Mouse (Mus musculus): ENCODE data around the gene Kirrel3.

Gene Kirrel3

DNA sequence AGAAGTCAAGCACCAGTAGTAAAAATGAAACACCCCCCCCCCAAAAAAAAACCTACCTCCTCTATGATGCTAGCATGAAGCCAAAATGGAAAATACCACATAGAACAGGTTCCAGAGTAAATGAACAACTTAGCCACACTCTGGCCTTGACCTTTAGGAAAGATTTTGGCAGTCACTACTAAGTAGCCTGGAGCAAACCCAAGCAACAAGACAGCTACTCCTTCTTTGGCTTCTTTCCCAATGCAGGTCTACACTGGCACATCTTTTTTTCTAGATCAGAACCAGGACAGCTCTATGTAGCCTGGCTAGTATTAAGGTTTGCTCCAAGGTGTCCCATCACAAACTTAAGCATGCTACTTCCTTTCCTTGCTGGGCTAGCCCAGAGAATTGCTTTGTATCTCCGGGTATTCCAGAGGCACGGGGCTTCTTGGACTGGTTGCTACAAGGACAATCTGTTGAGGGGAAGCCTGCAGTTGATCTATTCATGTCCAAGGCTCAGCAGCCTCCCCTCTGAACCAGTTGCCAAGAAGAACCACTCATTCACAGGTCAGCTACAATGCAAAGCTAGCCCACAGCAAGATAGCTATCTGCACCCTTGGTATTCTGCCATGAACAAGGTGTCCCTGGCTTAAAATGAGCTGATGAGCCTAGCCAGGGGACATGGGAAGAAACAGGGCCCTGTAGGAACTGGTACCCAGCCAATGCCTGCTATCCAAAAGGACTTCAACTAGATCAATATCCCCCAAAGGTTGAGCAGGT is 573.1 kb downstream of the Kirrel3 start:
- DNase-seq (ENCODE audit: low read depth) = no peak

DNA sequence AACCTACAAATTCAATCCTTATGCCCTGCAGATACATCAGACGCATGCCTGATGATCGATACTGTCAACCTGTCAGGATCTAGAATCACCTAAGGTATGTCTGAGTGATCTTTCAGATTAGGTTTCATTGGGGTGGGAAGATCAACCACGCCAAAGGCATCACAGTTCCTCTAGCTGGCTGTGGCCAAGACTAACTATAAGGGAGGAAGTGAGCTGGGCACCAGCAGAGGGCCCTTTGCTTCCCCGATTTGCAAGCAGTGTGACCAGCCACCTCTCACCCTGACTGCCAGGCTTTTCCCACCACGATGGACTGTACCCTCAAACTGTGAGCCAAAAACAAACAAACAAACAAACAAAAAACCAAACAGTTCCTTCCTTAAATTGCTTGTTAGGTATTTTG is 574.2 kb downstream of the Kirrel3 start:
- DNase-seq (ENCODE audit: low read depth) = no peak

DNA sequence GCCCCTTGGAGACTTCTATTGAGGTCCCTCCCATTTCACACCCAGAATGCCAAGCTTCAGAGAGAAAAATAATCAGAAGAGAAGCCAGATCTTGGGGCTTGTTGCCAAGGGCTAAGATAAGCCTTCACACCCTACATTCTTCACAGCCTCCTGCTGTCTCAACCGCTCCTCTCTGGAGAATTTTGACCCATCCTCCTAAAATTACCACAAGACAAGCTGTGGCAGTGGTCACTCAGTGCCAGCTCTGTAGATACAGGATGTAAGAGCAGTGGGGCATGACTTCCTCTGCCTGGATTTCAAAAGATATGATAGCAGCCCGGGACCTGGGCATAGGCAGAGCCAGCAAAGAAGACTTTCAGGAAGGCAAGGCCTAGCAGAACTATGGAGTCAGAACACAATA is 575.8 kb downstream of the Kirrel3 start:
- no peak for DNase-seq (ENCODE audit: low read depth)
